8 mouse cellular contexts compared by ENCODE assay signal in genomic region chr6:101650348-101650747, GRCm38 (mm10).
DNase-seq lines count a peak whose midpoint lies in the region; TF ChIP-seq lines count a peak whose summit lies in the region.
"Not testable (repeated sequence)": the region's sequence is repeated elsewhere in the genome, so short reads cannot be mapped to it uniquely, and the experiment has no call there.

No protein-coding gene starts in this region.

- not testable (repeated sequence) for H3K9me3 ChIP-seq in embryonic facial prominence, embryonic 10.5 days

- TF ChIP-seq POLR2A in brain, embryonic 14.5 days (IDR thresholded peaks at IDR 0.05; ENCODE audit: borderline replicate concordance, extremely low read depth, insufficient read depth, insufficient read length, poor library complexity, severe bottlenecking): not testable (repeated sequence)

- intact Hi-C loops in gastrocnemius, postnatal 36 days (cut with DNase I): not testable (repeated sequence)

- DNase-seq in ES-CJ7 (ENCODE audit: low read depth, low spot score): peak; percentile 65
- peak; percentile 92 for DNase-seq in brain, embryonic 14.5 days (ENCODE audit: low read depth)
- peak; percentile 71 for DNase-seq in embryonic facial prominence, embryonic 10.5 days (ENCODE audit: low spot score)
- DNase-seq in gastrocnemius, postnatal 36 days: peak; percentile 9 to 34
- DNase-seq in kidney, adult 8-10 months: peak; percentile 13 to 63
- DNase-seq in left cerebral cortex, adult 18-20 months (ENCODE audit: low spot score in 2 of 2): peak; percentile 71 to 77
- peak; percentile 59 for DNase-seq in lung, postnatal 14 days
- DNase-seq in right cerebral cortex, adult 2 months (ENCODE audit: low spot score in 2 of 2): peak; percentile 77 to 84

- H3K4me1 ChIP-seq in embryonic facial prominence, embryonic 10.5 days: not testable (repeated sequence)

- not testable (repeated sequence) for H3K36me3 ChIP-seq in embryonic facial prominence, embryonic 10.5 days (replicated peaks)

- TF ChIP-seq CTCF in brain, embryonic 14.5 days (IDR thresholded peaks at IDR 0.05; ENCODE audit: borderline replicate concordance, extremely low read depth, insufficient read depth, insufficient read length): peak; percentile 66

- H3K27me3 ChIP-seq in embryonic facial prominence, embryonic 10.5 days (replicated peaks; ENCODE audit: low read depth, poor library complexity, severe bottlenecking): not testable (repeated sequence)

- not testable (repeated sequence) for H3K27ac ChIP-seq in embryonic facial prominence, embryonic 10.5 days (replicated peaks)

- not testable (repeated sequence) for H3K4me3 ChIP-seq in embryonic facial prominence, embryonic 10.5 days

- 13% methylated on average over 5 of the region's 6 CpGs for WGBS in embryonic facial prominence, embryonic 10.5 days

Comparison
In these comparisons a context has a peak if more than half of its experiments do, and no peak if none do; other contexts are left out.
1. DNase-seq: peak in every context shown above with its lines; median percentile 92 in brain, embryonic 14.5 days; 80 in right cerebral cortex, adult 2 months; 74 in left cerebral cortex, adult 18-20 months; 71 in embryonic facial prominence, embryonic 10.5 days; 65 in ES-CJ7; 59 in lung, postnatal 14 days; 38 in kidney, adult 8-10 months; 22 in gastrocnemius, postnatal 36 days.